Mouse (Mus musculus) hindbrain, postnatal 0 days (tissue): Measurements from ENCODE around the gene Hcrtr2. TPM values are rescaled to one million over a fixed set of nuclear protein-coding genes. Genes with fewer than 3 reads are reported as not detected.
A peak's percentile ranks its signal among the peaks of the same experiment; 100 is the strongest.

Source experiments
- ATAC-seq: fragments of 200-750 bp; cut with Nextera tagmentation; 2 replicates; pipeline ENCODE4 v1.8.0; 2017; ENCODE audit warnings: mild to moderate bottlenecking, moderate TSS enrichment, moderate library complexity
- DNase-seq: peaks from one replicate; pipeline ENCODE4 v3.0.0-alpha.2; 2015; ENCODE audit warnings: low spot score
- H3K27ac ChIP-seq: fragments of 300-500 bp; sonication (generic); 2 replicates; pipeline ENCODE4 v1.5.1; 2014; ENCODE audit warnings: mild to moderate bottlenecking
- H3K27me3 ChIP-seq: fragments of 300-500 bp; sonication (generic); 2 replicates; pipeline ENCODE4 v1.6.1; 2014; ENCODE audit warnings: low read length, mixed read lengths; ENCODE audit not compliant: insufficient read depth
- H3K36me3 ChIP-seq: fragments of 300-500 bp; sonication (generic); 2 replicates; pipeline ENCODE4 v1.6.1; 2014; ENCODE audit warnings: low read length, mixed read lengths; ENCODE audit not compliant: insufficient read depth
- H3K4me1 ChIP-seq: fragments of 300-500 bp; sonication (generic); 2 replicates; pipeline ENCODE4 v1.6.1; 2014; ENCODE audit warnings: antibody characterized with exemption, low read length, mixed read lengths; ENCODE audit not compliant: insufficient read depth
- H3K4me2 ChIP-seq: fragments of 300-500 bp; sonication (generic); 2 replicates; pipeline ENCODE4 v1.6.1; 2014; ENCODE audit warnings: low read depth, mild to moderate bottlenecking, low read length, moderate library complexity, mixed read lengths
- H3K4me3 ChIP-seq: fragments of 300-500 bp; sonication (generic); 2 replicates; pipeline ENCODE4 v1.5.1; 2014; ENCODE audit warnings: low read length
- H3K9ac ChIP-seq: fragments of 300-500 bp; sonication (generic); replicated peaks from 2 replicates; pipeline ENCODE4 v1.6.1; 2014; ENCODE audit warnings: mild to moderate bottlenecking, low read length, moderate library complexity, mixed read lengths
- H3K9me3 ChIP-seq: fragments of 300-500 bp; sonication (generic); 2 replicates; pipeline ENCODE4 v1.6.1; 2016; ENCODE audit warnings: low read length, mixed read lengths
- CTCF ChIP-seq: IDR thresholded peaks from 2 replicates; pipeline ENCODE4 v1.5.1; 2016; ENCODE audit warnings: antibody characterized with exemption, control low read depth, low read depth
- WGBS: fragments of 180-500 bp; shearing (Covaris S2); extraction: QIAGEN DNeasy Blood & Tissue Kit; methylation state at CpG from one replicate; pipeline ENCODE4 v1.1.7; 2014; 5-methylcytosine and 5-hydroxymethylcytosine counted together
- polyA plus RNA-seq: library from polyadenylated mRNA; unstranded; fragments of >200 nt; fragmentation: Nextera tagmentation; extraction: Ambion mirVana; gene quantifications from 2 replicates; pipeline ENCODE4 v1.2.1, GENCODE M21; 2015
- total RNA-seq: library from RNA; depleted of rRNA; stranded (reverse); fragments of >200 nt; gene quantifications from 2 replicates; pipeline ENCODE4 v1.2.3, GENCODE M21; 2014

Gene Hcrtr2
- total and polyA plus RNA-seq, 2 experiments from 2014 or later = 6.4 to 8.4 TPM

GRCm38 (mm10) chr9:76236626-76237025 lies 87.0 kb downstream of the Hcrtr2 start:
- Histone ChIP-seq H3K9me3 (no peaks in the 10 kb centered on the region), H3K27me3 (no peaks in the 10 kb centered on the region), H3K4me1 (no peaks in the 10 kb centered on the region), H3K36me3 (no peaks in the 10 kb centered on the region), H3K9ac (no peak overlapping the region), H3K4me3 (peak overlapping the region; percentile 29), H3K27ac (no peak overlapping the region), H3K4me2 (peak overlapping the region; percentile 69)
- ATAC-seq = peak; percentile 81
- 3% methylated on average over 7 of the region's 7 CpGs for WGBS
- TF ChIP-seq CTCF = peak; percentile 87
- DNase-seq = peak; percentile 85

DNA sequence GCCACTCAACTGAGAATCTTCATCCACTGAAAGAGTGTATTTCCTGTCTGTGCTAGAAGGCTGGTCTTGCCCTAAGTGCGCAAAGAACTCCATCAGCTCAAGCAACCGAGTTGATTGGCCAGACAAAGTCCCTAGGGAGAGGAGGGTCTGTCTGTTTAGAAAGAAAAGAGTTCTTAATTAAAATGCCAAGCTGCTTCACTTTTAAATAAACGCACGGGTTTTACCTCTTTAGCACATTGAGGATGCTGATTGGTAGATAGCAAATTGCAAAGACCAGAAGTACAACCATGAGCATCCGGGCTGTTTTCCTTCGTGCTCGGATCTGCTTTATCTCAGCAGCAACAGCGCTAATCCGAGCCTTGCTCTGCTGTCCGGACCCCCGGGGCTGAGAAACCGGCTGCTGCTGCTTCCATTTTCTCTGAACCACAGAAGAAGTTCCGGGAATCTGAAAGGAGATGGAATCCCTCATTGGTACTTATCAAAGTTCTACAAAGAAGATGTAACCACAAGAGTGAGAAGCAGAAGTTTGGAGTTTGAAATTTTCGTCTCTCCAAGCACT lies 87.6 kb downstream of the Hcrtr2 start:
- no peaks in the 10 kb centered on the region for H3K9me3 ChIP-seq
- WGBS = 7% methylated on average over 14 of the region's 14 CpGs
- H3K4me3 ChIP-seq = peak overlapping the region; percentile 29
- peak overlapping the region; percentile 35; the same call in 1 of the 2 replicates for H3K9ac ChIP-seq
- peak overlapping the region; percentile 69 for H3K4me2 ChIP-seq
- no peaks in the 10 kb centered on the region for H3K36me3 ChIP-seq
- H3K27ac ChIP-seq = 0 out of 2 replicates have a peak overlapping the region, but pooled peaks have one; percentile 27
- no peaks in the 10 kb centered on the region for H3K4me1 ChIP-seq
- ATAC-seq (peak; percentile 77), DNase-seq (peak; percentile 63)
- H3K27me3 ChIP-seq = no peaks in the 10 kb centered on the region
- no peak for TF ChIP-seq CTCF

GRCm38 (mm10) chr9:76234899-76235298 lies 88.8 kb downstream of the Hcrtr2 start:
- no peak for TF ChIP-seq CTCF
- 60% methylated on average over 7 of the region's 7 CpGs for WGBS
- Histone ChIP-seq H3K4me1 (no peaks in the 10 kb centered on the region), H3K4me2 (no peak overlapping the region), H3K27ac (no peak overlapping the region), H3K9me3 (no peaks in the 10 kb centered on the region), H3K9ac (no peak overlapping the region), H3K36me3 (no peaks in the 10 kb centered on the region), H3K27me3 (no peaks in the 10 kb centered on the region), H3K4me3 (no peak overlapping the region)
- ATAC-seq (no peak), DNase-seq (no peak)

- no peaks in the 10 kb centered on the region for H3K36me3 ChIP-seq
- no peak overlapping the region for H3K27ac ChIP-seq
- WGBS = 37% methylated on average over 11 of the region's 11 CpGs
- no peak overlapping the region for H3K4me2 ChIP-seq
- H3K4me1 ChIP-seq = no peaks in the 10 kb centered on the region
- ATAC-seq (no peak), DNase-seq (no peak)
- H3K9me3 ChIP-seq = no peaks in the 10 kb centered on the region
- H3K27me3 ChIP-seq = no peaks in the 10 kb centered on the region
- no peak overlapping the region for H3K9ac ChIP-seq
- H3K4me3 ChIP-seq = no peak overlapping the region
- no peak for TF ChIP-seq CTCF
These were observed 93.3 kb downstream of the Hcrtr2 start for GRCm38 (mm10) chr9:76230400-76230799.

GRCm38 (mm10) chr9:76217178-76217975 lies 106.3 kb downstream of the Hcrtr2 start:
- no peaks in the 10 kb centered on the region for H3K36me3 ChIP-seq
- ATAC-seq = no peak
- no peak overlapping the region for H3K27ac ChIP-seq
- H3K9ac ChIP-seq = no peak overlapping the region
- H3K4me2 ChIP-seq = no peak overlapping the region
- H3K27me3 ChIP-seq = no peaks in the 10 kb centered on the region
- TF ChIP-seq CTCF = no peak
- 64% methylated on average over 4 of the region's 4 CpGs for WGBS
- no peaks in the 10 kb centered on the region for H3K4me1 ChIP-seq
- no peaks in the 10 kb centered on the region for H3K9me3 ChIP-seq
- no peak overlapping the region for H3K4me3 ChIP-seq
- DNase-seq = no peak

GRCm38 (mm10) chr9:76214678-76215077 lies 109.0 kb downstream of the Hcrtr2 start:
- H3K27me3 ChIP-seq = no peaks in the 10 kb centered on the region
- H3K4me2 ChIP-seq = no peak overlapping the region
- H3K36me3 ChIP-seq = no peaks in the 10 kb centered on the region
- no peak for TF ChIP-seq CTCF
- ATAC-seq = no peak
- no peaks in the 10 kb centered on the region for H3K4me1 ChIP-seq
- no peaks in the 10 kb centered on the region for H3K9me3 ChIP-seq
- no peak for DNase-seq
- H3K9ac ChIP-seq = no peak overlapping the region
- WGBS = 76% methylated on average over 4 of the region's 4 CpGs
- H3K4me3 ChIP-seq = no peak overlapping the region
- no peak overlapping the region for H3K27ac ChIP-seq

GRCm38 (mm10) chr9:76213557-76213956 lies 110.1 kb downstream of the Hcrtr2 start, which contains the start of gene Gfral:
Gfral (minus strand) TSS chr9:76213657.
- H3K4me2 ChIP-seq = no peak within 1 kb of the TSS
- no peak within 1 kb of the TSS for H3K27ac ChIP-seq
- no peak for ATAC-seq
- no peaks in the 10 kb centered on the region for H3K9me3 ChIP-seq
- 78% methylated on average over 2 of the region's 2 CpGs for WGBS
- H3K9ac ChIP-seq = no peak within 1 kb of the TSS
- H3K36me3 ChIP-seq = no peaks in the 10 kb centered on the region
- DNase-seq = no peak
- H3K4me3 ChIP-seq = no peak within 1 kb of the TSS
- no peak for TF ChIP-seq CTCF
- no peaks in the 10 kb centered on the region for H3K27me3 ChIP-seq
- no peaks in the 10 kb centered on the region for H3K4me1 ChIP-seq
